Mouse (Mus musculus): ENCODE measurements at regions not wholly inside any gene's neighbourhood (a gene's known extent, or its start where the extent isn't known, plus 50 kb on each side); places are given as distances from the start of the nearest gene placed in this dataset.

DNA sequence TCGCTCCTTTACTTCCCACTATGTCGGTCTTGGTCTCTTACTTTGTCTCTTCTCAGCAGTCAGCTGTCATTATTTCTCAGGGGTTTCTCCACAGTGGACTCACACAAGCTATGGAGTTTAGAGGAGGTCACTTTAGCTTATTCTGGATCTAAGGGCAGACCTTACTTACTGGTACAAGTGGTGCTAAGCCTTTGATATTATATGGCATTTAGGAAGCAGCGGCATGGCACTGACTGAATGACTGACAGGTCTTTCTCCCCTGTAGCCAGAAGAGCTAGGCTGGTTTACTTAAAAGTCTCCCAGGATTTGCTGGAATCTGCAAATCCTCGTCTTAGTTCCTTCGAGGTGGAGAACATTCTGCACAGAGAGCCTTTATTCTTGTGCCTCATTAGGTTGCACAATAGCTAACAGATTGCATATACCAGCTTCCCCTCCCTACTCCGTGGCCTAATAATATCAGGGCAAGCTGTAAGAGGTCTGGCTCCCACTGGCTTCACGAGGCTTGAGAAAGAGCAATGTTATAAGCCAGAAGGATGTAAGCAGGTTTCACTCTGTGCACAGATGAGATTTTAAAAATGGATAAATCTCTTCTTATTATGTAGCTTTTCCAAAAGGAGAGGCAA, 214.1 kb upstream of the 4930583I09Rik start:
- DNase-seq (ENCODE audit: low spot score in 2 of 2) = no peak

- no peak for DNase-seq (ENCODE audit: low spot score in 2 of 2)
These were observed 179.9 kb upstream of the 4930583I09Rik start for GRCm38 (mm10) chr17:65015731-65016130.

DNA sequence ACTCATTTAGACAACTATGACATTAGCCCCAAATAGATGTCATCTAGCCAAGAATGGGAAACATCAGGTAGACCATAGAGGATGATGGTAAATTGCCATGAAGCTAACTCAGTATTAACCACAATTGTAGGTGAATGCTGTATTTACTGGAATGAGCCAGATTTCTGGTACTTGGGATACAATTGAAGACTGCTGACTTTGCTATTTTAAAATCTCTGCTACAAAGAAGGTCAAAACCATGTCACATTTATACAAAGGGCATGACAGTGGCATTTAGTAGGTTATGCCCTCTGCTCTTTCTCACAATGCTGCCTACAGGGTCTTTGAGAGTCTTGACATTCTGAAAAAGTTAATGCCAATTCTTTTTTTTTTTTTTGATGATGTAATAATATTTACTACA, 178.8 kb upstream of the 4930583I09Rik start:
- no peak for DNase-seq (ENCODE audit: low spot score in 2 of 2)

- no peak for DNase-seq (ENCODE audit: low spot score in 2 of 2)
These were observed 164.8 kb upstream of the 4930583I09Rik start for GRCm38 (mm10) chr17:65000626-65001135.

DNA sequence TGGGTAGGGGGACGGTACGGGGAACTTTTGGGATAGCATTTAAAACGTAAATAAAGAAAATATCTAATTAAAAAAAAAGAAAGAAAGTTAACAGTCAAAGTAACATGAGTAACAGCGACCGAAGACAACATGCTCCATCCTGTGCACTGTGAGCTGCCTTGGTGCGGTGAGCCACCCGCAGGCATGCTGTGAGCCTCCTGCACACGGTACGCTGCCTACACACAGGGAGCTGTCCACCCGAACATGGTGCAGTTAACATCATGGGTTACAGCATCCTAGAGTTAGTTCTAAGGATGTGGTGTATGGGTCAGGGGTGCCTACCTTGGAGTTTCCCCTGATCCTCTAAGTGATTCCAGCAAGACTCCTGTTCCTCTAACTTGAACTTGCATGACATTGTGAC, 158.6 kb upstream of the 4930583I09Rik start:
- DNase-seq (ENCODE audit: low spot score in 2 of 2) = no peak

DNA sequence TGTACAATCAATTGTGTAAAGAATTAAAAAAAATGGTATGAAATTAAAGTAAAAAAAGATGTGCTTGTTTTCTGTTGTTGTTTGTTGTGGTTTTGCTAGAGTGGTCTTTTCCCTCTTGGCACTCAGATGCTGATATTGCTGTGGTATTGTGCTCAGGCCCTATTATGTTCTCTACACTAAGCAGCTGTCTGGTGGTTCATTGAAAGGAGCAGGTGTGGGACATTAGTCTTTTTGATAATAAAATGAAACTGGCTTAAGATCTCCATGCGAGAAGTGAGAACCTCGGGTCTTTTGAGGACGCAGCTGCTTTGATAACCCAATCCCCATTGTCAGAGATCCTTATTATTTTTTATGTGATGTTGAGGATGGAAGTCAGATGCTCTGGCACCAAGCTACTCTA, 155.4 kb upstream of the 4930583I09Rik start:
- DNase-seq (ENCODE audit: low spot score in 2 of 2) = no peak

DNA sequence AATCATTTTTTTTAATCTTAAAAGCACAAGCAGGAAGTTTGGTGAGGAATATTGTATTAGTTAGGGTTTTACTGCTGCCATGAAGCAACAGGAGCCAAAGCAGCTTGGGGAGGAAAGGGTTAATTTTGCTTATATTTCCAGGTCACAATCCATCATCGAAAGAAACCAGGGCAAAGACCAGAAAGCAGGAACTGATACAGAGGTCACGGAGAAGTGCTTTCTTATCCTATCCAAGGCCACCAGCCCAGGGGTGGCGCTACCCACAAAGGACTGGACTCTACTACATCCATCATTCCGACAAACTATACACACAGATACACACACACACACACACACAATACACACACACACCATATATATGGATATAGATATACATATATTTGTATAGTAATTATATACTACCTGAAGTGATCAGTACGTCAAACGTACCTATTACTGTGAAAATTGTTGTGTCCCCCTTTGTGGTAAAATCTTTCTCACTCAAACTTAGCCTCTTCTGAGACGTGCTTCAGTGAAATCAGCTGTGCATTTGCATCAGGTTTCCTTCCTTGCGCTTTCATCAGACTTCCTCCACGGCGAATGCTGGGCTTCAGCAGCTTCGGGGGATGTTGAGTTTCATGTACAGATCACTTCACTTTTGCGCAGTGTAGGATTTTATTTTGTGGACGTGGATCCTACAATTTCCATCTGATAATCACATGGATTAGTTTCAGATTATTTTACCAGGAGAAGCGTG, 148.6 kb upstream of the 4930583I09Rik start:
- no peak for DNase-seq (ENCODE audit: low spot score in 2 of 2)

DNA sequence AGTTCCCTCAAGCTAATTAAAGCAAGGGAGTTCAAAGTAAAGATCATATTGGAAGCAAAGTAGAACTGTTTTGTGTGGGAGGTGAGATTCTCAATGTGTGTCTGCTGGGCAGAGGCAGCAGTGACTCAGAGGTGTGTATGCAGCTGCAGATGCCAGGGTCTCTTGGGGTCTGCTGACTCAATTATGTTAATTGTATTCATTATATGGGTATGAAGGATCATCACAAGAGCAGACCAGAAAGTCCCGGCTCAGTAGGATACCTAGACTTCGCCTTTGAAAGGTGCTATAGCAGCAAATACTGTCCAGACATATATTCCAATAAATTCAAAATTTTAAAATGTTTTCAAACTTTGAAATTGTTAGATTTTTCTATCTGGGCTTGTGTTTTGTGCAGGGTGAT, 147.6 kb upstream of the 4930583I09Rik start:
- no peak for DNase-seq (ENCODE audit: low spot score in 2 of 2)

GRCm38 (mm10) chr17:64964153-64964552, 128.3 kb upstream of the 4930583I09Rik start:
- DNase-seq (ENCODE audit: low spot score in 2 of 2) = no peak

DNA sequence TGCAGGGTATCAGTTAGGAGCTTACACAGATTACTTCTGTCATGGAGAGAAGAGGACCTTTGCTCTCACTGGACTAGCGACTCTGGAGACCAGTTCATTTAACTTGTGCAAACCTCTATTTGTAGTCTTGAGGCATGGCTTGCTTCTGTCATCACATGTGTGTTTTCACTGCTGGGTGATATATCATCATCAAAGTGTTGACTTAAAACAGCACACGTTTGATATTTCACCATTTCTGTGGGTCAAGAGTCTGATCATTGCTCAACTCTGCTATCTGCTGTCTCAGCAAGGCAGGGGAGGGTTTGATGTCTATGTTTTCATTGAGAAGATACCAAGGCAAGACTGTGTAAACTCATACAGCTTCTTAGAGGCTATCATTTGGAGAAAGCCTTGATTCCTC, 126.0 kb upstream of the 4930583I09Rik start:
- DNase-seq (ENCODE audit: low spot score in 2 of 2) = no peak

DNA sequence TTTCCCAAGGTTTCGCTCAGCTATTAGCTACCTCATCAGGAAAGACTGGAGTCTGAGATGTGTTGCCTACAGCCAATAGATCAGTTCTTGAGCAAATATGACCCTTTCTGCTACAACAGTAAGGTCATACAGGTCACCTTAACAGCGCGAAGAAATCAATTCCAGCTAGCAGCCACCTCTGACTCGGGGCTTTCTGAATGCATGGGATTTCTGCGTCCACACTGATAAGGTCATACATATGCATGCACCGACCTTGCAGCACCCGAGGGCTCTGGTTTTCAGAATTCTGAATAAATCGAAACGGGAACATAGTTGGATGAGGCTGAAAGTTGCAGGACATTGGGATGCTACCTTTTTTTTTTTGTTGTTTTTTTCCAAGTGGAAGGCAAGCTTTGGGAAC, 121.6 kb upstream of the 4930583I09Rik start:
- DNase-seq (ENCODE audit: low spot score in 2 of 2) = no peak

DNA sequence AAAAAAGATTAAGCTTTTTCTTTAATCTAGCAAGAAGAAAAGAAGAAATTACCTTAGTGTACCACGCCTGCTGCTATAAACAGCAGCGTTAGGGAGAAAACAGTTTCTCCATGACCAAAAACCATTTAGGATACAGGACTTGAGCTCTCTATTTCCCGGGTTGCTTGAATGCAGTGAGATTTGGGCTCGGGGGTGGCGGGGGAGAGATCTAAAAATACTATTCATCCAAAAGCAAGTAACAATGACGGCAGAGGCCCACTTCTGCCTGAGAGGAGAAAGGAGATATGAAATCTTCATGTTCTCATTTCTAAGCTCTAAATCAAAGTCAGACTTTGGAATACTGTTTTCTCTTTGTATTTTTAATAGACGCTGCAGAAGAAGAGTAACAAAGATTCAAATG, 120.6 kb upstream of the 4930583I09Rik start:
- no peak for DNase-seq (ENCODE audit: low spot score in 2 of 2)

GRCm38 (mm10) chr17:64953275-64953674, 117.4 kb upstream of the 4930583I09Rik start:
- no peak for DNase-seq (ENCODE audit: low spot score in 2 of 2)

GRCm38 (mm10) chr17:64951625-64951940, 115.7 kb upstream of the 4930583I09Rik start:
- peak in 1 of 2 experiments; percentile 23 for DNase-seq (ENCODE audit: low spot score in 2 of 2)

- no peak for DNase-seq (ENCODE audit: low spot score in 2 of 2)
These were observed 115.1 kb upstream of the 4930583I09Rik start for GRCm38 (mm10) chr17:64950802-64951624.

- DNase-seq (ENCODE audit: low spot score in 2 of 2) = no peak
These were observed 107.3 kb upstream of the 4930583I09Rik start for GRCm38 (mm10) chr17:64943213-64943612.

DNA sequence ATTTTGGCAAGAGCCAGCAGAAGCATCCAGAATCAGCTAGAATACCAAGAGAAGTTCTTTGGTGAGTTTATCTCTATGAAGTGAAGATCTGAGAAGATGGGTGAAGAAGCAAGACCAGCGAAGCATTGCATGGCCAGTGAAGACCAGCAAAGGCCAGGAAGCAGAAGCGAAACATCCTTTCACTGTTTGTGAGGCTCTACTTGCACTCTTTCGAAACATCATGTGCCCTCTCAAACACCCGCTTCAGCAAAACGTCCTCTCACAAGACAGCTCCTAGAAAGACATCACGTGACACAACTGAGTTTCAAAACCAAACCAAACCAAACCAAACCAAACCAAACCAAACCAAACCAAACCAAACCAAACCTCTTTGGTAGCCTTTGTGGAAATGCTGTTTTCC, 105.7 kb upstream of the 4930583I09Rik start:
- DNase-seq (ENCODE audit: low spot score in 2 of 2) = no peak

- DNase-seq (ENCODE audit: low spot score in 2 of 2) = no peak
These were observed 99.8 kb upstream of the 4930583I09Rik start for GRCm38 (mm10) chr17:64935683-64936082.

DNA sequence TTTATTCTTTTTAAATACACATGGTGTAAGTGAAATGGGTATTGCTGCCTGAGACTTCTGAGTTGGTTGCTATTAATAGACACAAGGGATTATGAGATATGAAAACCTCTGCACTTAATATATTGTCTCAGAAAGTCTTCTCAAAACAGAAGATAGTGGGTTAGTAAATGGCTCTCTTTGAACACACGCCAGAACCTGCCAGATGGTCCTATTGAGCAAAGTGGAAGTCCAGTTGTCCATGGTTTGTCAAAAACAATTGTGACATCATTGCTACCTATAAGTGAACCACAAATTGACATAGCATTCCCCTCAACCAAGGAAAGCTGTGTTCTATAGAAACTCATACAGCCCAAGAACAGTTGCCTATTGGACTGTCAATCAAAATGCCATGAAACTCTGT, 98.5 kb upstream of the 4930583I09Rik start:
- no peak for DNase-seq (ENCODE audit: low spot score in 2 of 2)

DNA sequence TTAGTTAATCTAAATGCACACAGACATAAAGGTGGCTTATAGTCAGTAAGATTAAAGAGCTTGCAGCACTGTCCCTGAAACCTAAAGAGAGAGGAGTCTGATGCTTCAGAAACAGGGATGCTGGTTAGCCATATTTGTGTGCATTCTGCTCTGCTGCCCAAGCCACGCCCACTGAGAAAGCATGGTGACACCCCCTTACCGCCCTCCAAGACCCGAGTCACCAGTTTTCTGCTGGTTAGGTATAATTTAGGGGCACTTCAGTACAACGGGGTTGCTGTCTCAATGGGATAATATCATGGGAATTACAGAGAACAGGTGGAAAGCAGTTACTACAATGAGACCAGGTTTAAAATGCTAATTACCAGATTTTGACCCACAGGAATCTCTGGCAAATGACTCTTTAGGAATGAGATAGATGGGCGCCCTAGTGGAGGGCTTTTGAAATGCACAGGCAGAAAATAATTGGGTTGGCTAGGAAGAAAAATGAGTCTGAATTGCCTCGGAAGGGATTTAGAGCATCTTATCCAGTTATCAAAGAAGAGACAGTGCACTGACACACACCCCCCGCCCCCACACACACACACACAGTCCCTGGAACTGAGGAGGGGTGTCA, 95.1 kb upstream of the 4930583I09Rik start:
- no peak for DNase-seq (ENCODE audit: low spot score in 2 of 2)

- DNase-seq (ENCODE audit: low spot score in 2 of 2) = no peak
These were observed 87.9 kb upstream of the 4930583I09Rik start for GRCm38 (mm10) chr17:64923762-64924161.

DNA sequence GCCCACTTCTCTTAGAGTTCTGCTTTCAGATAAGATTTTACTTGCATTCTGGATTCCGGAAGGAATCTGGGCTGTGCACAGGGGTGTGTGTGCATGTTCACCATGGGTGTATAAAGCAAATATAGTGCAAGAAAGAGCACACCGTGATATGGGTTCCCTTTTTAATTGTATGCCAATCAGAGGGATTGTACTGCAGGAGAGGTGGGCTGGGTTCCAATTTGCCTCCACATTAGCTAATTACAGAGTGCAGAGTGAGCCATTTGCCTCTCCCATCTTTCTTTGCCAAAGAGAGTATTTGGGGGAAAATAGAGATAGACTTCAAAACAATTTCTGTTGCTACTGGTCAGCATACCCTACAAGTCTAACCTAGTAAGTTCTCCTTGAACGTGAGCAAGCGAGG, 86.4 kb upstream of the 4930583I09Rik start:
- DNase-seq (ENCODE audit: low spot score in 2 of 2) = no peak
